In genomic region chr11:71106261-71107021, GRCm38 (mm10) we compare ENCODE assay signal across 20 mouse cellular contexts. TPM values are rescaled to one million over a fixed set of nuclear protein-coding genes. Genes with fewer than 3 reads are reported as not detected.
"Had no signal": no experiment of that assay in that cellular context is flagged by ENCODE, and none has a peak within 500 bp of the region (broad histone marks: within the 10 kb centered on the region; RNA-seq: fewer than 3 reads in every experiment).

No protein-coding gene starts in this region.

- H3K4me2 ChIP-seq: midbrain, embryonic 13.5 days; stomach, embryonic 15.5 days had no signal

- DNase-seq: kidney, adult 2 months; kidney, postnatal 10 days; kidney, postnatal 36 days; layer of hippocampus, postnatal 36 days; lung, adult 18-20 months; lung, postnatal 14 days; lung, postnatal 4 days; right cerebral cortex, postnatal 25 days; spleen, adult 18-20 months; thymus, postnatal 36 days had no signal

- H3K9me3 ChIP-seq: megakaryocyte, embryonic 14.5 days; midbrain, embryonic 10.5 days; midbrain, embryonic 13.5 days; stomach, embryonic 15.5 days had no signal

- H3K27ac ChIP-seq: left cerebral cortex, adult 2 months; liver, embryonic 14.5 days; midbrain, embryonic 10.5 days; midbrain, embryonic 13.5 days; stomach, embryonic 15.5 days had no signal

- H3K36me3 ChIP-seq: midbrain, embryonic 10.5 days; midbrain, embryonic 13.5 days; stomach, embryonic 15.5 days had no signal

- ATAC-seq: intestine, embryonic 16.5 days; midbrain, embryonic 13.5 days; midbrain, embryonic 16.5 days had no signal

- H3K27me3 ChIP-seq: megakaryocyte, embryonic 14.5 days; midbrain, embryonic 13.5 days; stomach, embryonic 15.5 days had no signal

- H3K4me3 ChIP-seq: left cerebral cortex, adult 2 months; megakaryocyte, embryonic 14.5 days; midbrain, embryonic 10.5 days; midbrain, embryonic 13.5 days; stomach, embryonic 15.5 days had no signal

- H3K4me1 ChIP-seq: megakaryocyte, embryonic 14.5 days; midbrain, embryonic 10.5 days; midbrain, embryonic 13.5 days; stomach, embryonic 15.5 days had no signal

- H3K9ac ChIP-seq: liver, embryonic 14.5 days; midbrain, embryonic 13.5 days; stomach, embryonic 15.5 days had no signal

RNA-seq across cellular contexts. Expression of gene Nlrp1a, which starts 38.1 kb away (rescaled TPM):
- polyA plus RNA-seq: neural tube, embryonic 11.5 days; neural tube, embryonic 14.5 days had no signal
